Mouse (Mus musculus) megakaryocyte, embryonic 14.5 days (primary cell): ENCODE measurements at regions not wholly inside any gene's neighbourhood (a gene's known extent, or its start where the extent isn't known, plus 50 kb on each side); places are given as distances from the start of the nearest gene placed in this dataset.
A peak's percentile ranks its signal among the peaks of the same experiment; 100 is the strongest.
"Not testable (repeated sequence)": the region's sequence is repeated elsewhere in the genome, so short reads cannot be mapped to it uniquely, and the experiment has no call there.

Experiments used
- H3K27me3 ChIP-seq: replicated peaks from 2 replicates; pipeline ENCODE3; 2012; ENCODE audit warnings: inconsistent platforms
- H3K36me3 ChIP-seq: replicated peaks from 2 replicates; pipeline ENCODE3; 2012; ENCODE audit warnings: low read length, inconsistent platforms, mixed read lengths
- H3K4me1 ChIP-seq: 2 replicates; pipeline ENCODE4 v1.6.1; 2012; ENCODE audit warnings: inconsistent platforms
- H3K4me3 ChIP-seq: replicated peaks from 2 replicates; pipeline ENCODE3; 2012; ENCODE audit warnings: moderate library complexity, mild to moderate bottlenecking, inconsistent platforms
- H3K9me3 ChIP-seq: 2 replicates; pipeline ENCODE4 v1.6.1; 2012; ENCODE audit warnings: inconsistent platforms

DNA sequence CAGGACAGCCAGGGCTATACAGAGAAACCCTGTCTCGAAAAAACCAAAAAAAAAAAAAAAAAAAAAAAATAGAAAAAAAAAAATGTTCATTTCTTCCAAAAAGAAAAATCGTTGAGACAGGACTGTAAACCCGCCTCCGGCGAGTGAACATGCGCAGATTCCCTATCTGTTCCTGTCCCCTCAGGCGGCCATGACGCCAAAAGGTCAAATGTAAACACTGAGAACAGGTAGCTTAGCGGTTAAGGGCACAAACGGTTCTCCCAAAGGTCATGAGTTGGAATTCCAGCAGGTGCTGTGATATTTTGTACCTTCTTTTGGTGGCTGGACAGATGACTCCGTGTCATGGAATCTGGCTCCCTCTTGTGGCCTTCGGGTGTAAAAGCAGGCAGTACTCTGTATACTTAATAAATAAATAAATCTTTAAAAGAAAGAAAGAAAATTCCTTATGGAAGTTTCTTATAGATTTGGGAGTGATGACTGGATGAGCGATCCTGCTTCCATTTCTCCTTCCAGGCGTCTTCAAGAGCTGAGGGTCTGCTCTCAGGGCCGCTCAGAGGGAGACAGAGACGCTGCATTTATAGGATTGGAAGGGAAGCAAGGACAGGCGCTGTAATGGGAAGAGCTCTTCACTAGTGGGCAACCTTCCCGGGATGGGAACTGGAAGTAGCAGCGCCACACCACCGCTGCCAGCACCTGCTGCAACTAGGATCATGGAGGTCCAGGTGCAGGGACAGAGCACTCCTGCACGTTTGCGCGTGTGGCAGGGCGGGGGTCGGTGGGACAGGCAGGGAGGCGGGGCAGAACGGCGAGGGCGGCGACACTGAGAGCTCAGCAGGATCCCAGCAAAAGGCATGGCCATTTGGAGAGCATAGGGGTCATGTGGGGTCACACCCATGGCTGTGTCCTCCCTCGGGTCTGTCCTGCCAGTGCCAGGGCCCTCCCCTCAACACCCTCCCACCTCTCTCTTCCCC, 189.2 kb upstream of the Gm10767 start:
- not testable (repeated sequence) for H3K4me1 ChIP-seq, H3K27me3 ChIP-seq, H3K36me3 ChIP-seq
- Histone ChIP-seq H3K4me3 (peak overlapping the region; percentile 21), H3K9me3 (peaks cover 43% of the 10 kb centered on the region)

- peaks cover 33% of the 10 kb centered on the region for H3K9me3 ChIP-seq
- H3K36me3 ChIP-seq, H3K27me3 ChIP-seq, H3K4me1 ChIP-seq, H3K4me3 ChIP-seq: not testable (repeated sequence)
Observed at GRCm38 (mm10) chr13:66711010-66711409, 193.7 kb upstream of the Gm10767 start.

GRCm38 (mm10) chr13:66697983-66698535, 206.7 kb upstream of the Gm10767 start:
- not testable (repeated sequence) for H3K4me1 ChIP-seq, H3K4me3 ChIP-seq, H3K27me3 ChIP-seq, H3K36me3 ChIP-seq
- H3K9me3 ChIP-seq: peaks cover 17% of the 10 kb centered on the region

DNA sequence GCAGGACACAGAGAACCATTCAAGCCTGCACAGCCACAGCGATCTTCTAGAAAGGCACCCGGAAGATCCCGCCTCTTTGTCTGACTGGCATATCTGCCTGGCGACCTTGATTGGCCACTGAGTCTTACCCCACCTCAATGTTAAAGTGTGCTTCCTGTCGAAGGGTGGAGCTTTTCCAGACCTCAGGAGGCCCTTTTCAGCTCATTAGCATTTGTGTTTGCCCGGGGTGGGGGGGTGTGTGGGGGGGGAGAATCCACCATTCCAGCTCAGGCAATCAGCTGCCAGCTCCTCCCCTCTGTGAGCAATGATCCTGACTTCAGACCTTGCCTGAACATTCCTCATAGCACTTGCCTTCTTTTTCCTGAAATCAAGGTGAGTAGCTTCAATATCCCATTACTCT, 223.9 kb upstream of the Gm10767 start:
- H3K36me3 ChIP-seq, H3K4me3 ChIP-seq, H3K27me3 ChIP-seq, H3K4me1 ChIP-seq, H3K9me3 ChIP-seq: not testable (repeated sequence)

- not testable (repeated sequence) for H3K4me1 ChIP-seq, H3K27me3 ChIP-seq, H3K4me3 ChIP-seq, H3K9me3 ChIP-seq, H3K36me3 ChIP-seq
Observed at GRCm38 (mm10) chr13:66642245-66642644, 201.3 kb upstream of the 2410141K09Rik start.

DNA sequence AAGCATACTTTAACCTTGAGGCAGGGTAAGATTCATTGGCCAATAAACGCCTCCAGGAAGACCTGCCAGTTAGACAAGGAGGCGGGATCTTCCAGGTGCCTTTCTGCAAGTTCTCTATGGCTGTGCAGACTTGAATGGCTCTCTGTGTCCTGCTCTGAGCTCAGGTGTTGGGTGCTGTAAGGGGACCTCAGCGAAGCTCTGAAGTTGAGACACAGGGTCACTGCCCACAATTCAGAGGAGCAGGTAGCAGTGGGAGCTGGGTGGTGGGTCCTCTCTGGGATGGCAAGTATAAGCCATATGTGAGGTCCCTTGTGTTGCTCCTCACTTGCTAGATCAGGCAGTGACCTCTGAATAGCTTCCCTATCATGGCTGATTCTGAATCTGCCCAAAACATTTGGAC, 184.8 kb upstream of the 2410141K09Rik start:
- not testable (repeated sequence) for H3K27me3 ChIP-seq, H3K4me3 ChIP-seq, H3K9me3 ChIP-seq, H3K4me1 ChIP-seq, H3K36me3 ChIP-seq

DNA sequence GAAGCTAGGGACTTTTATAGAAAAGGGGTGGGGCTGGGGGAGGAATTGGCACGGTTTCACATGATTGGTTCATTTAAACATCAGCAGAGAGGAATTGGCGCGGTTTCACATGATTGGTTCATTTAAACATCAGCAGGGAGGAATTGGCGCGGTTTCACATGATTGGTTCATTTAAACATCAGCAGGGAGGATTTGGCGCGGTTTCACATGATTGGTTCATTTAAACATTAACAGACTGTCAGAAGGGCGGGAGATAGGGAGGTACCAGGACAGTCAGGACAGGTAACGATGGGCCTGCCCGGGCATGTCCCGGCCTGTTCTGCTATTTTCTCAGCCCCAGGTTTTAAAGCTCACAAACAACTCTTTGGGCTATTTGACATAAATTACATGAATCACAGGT, 145.1 kb upstream of the 2410141K09Rik start:
- not testable (repeated sequence) for H3K27me3 ChIP-seq, H3K4me3 ChIP-seq, H3K4me1 ChIP-seq, H3K36me3 ChIP-seq
- peaks cover 16% of the 10 kb centered on the region for H3K9me3 ChIP-seq

- H3K27me3 ChIP-seq, H3K4me1 ChIP-seq, H3K9me3 ChIP-seq, H3K4me3 ChIP-seq, H3K36me3 ChIP-seq: not testable (repeated sequence)
Observed at GRCm38 (mm10) chr13:66563616-66564015, 122.7 kb upstream of the 2410141K09Rik start.

DNA sequence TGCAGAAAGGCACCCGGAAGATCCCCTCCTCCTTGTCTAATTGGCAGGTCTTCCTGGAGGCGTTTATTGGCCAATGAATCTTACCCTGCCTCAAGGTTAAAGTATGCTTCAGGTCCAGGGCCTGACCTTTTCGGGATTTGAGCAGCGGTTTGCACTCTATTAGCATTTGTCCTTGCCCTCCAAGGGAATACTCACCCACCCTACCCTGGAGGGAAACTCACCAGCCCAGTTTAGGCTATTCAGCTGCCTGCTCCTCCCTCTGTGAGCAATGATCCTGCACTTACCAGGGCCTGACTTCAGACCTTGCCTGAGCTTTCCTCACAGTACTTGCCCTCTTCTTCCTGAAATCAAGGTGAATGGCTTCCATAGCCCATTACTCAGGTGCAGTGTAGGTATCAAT, 115.5 kb upstream of the 2410141K09Rik start:
- not testable (repeated sequence) for H3K36me3 ChIP-seq, H3K4me3 ChIP-seq, H3K4me1 ChIP-seq, H3K9me3 ChIP-seq, H3K27me3 ChIP-seq

DNA sequence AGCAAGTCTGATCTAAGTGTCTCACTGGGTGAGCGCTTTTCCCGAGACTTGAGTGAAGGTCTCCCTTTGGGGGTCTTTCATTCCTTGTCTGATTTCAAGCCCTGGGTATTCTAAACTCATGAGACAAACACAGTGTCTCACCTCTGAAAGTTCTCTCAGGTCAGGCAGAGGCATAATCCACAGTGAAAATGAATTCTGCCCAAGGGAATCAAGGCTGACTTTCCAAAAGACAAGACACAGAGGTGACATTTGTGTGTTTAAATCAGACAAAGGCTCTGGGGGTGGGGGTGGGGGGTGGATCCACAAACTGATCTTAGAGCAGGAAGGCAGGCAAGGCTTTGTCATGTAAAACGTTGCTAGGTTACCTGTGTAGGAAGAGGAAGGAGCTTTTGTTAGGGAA, 107.0 kb upstream of the 2410141K09Rik start:
- not testable (repeated sequence) for H3K36me3 ChIP-seq, H3K9me3 ChIP-seq, H3K4me3 ChIP-seq, H3K27me3 ChIP-seq, H3K4me1 ChIP-seq

DNA sequence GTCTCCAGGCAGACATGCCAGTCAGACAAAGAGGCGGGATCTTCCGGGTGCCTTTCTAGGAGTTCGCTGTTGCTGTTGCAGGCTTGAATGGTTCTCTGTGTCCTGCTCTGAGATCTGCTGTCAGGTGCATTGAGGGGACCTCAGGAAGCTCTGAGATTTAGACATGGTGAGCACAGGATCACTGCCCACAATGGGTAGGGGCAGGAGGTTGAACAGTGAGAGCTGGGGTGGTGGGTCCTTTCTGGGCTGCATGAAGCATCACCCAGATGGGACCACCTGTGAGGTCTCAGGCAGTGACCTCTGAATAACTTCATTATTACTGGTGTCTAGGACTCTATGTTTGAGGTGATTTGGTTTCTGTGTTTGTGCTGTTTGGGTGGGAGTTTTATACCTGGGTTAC, 78.7 kb upstream of the 2410141K09Rik start:
- not testable (repeated sequence) for H3K4me1 ChIP-seq, H3K27me3 ChIP-seq, H3K4me3 ChIP-seq, H3K9me3 ChIP-seq, H3K36me3 ChIP-seq
